Mouse (Mus musculus) testis, adult 2 months (tissue): Measurements from ENCODE around the gene H2-Eb1. TPM values are rescaled to one million over a fixed set of nuclear protein-coding genes. Genes with fewer than 3 reads are reported as not detected.

Experiments
- H3K27ac ChIP-seq: fragments of 200-500 bp; 2 replicates; pipeline ENCODE4 v1.5.1; 2012; ENCODE audit warnings: low read depth, low read length; ENCODE audit not compliant: control insufficient read depth, insufficient read depth
- H3K27me3 ChIP-seq: fragments of 200-500 bp; 2 replicates; pipeline ENCODE4 v1.6.1; 2012; ENCODE audit warnings: mild to moderate bottlenecking, low read length, moderate library complexity; ENCODE audit not compliant: control insufficient read depth, insufficient read depth
- H3K36me3 ChIP-seq: fragments of 200-500 bp; 2 replicates; pipeline ENCODE4 v1.6.1; 2012; ENCODE audit warnings: mild to moderate bottlenecking, low read length; ENCODE audit not compliant: control insufficient read depth, insufficient read depth
- H3K4me1 ChIP-seq: fragments of 200-500 bp; 2 replicates; pipeline ENCODE4 v1.6.1; 2012; ENCODE audit warnings: low read length; ENCODE audit not compliant: control insufficient read depth, insufficient read depth
- H3K4me3 ChIP-seq: fragments of 200-500 bp; 2 replicates; pipeline ENCODE4 v1.5.1; 2012; ENCODE audit warnings: low read depth, mild to moderate bottlenecking, low read length, moderate library complexity, mixed read lengths; ENCODE audit not compliant: control insufficient read depth
- CTCF ChIP-seq: fragments of 200-500 bp; IDR thresholded peaks from 2 replicates; pipeline ENCODE4 v1.5.1; 2012; ENCODE audit warnings: low read depth, mild to moderate bottlenecking, inconsistent platforms, low read length, moderate library complexity; ENCODE audit not compliant: control insufficient read depth, insufficient read depth, insufficient replicate concordance
- POLR2A ChIP-seq: fragments of 200-500 bp; IDR thresholded peaks from 2 replicates; pipeline ENCODE4 v1.6.1; 2012; ENCODE audit warnings: low read depth, mild to moderate bottlenecking, inconsistent platforms, low read length, moderate library complexity; ENCODE audit not compliant: control insufficient read depth
- polyA plus RNA-seq: library from polyadenylated mRNA; depleted of rRNA; stranded (reverse); fragments of >200 nt; gene quantifications from 2 replicates; pipeline ENCODE4 v1.2.3, GENCODE M21; 2012; rRNA removed

The H2-Eb1 gene
- polyA plus RNA-seq, 1 experiment = 5.6 TPM

- Histone ChIP-seq H3K4me3 (no peak overlapping the region), H3K27me3 (no peaks in the 10 kb centered on the region), H3K4me1 (no peaks in the 10 kb centered on the region), H3K36me3 (no peaks in the 10 kb centered on the region), H3K27ac (no peak overlapping the region)
- no peak for TF ChIP-seq POLR2A
- no peak for TF ChIP-seq CTCF
Observed at GRCm38 (mm10) chr17:34347606-34348308, 42.1 kb downstream of the H2-Eb1 start.

- Histone ChIP-seq H3K4me1 (no peaks in the 10 kb centered on the region), H3K4me3 (no peak overlapping the region), H3K27ac (no peak overlapping the region), H3K27me3 (no peaks in the 10 kb centered on the region), H3K36me3 (no peaks in the 10 kb centered on the region)
- peak; percentile 62; the same call in 1 of the 2 replicates for TF ChIP-seq CTCF
- no peak for TF ChIP-seq POLR2A
Observed at GRCm38 (mm10) chr17:34349429-34349828, 43.8 kb downstream of the H2-Eb1 start.

GRCm38 (mm10) chr17:34354539-34354938 is 48.9 kb downstream of the H2-Eb1 start, which contains the start of gene Btnl2:
Btnl2 (plus strand) TSS chr17:34354822.
- Histone ChIP-seq H3K4me3 (no peak within 1 kb of the TSS), H3K36me3 (no peaks in the 10 kb centered on the region), H3K27me3 (no peaks in the 10 kb centered on the region), H3K4me1 (no peaks in the 10 kb centered on the region), H3K27ac (no peak within 1 kb of the TSS)
- TF ChIP-seq POLR2A = no peak
- TF ChIP-seq CTCF = no peak

- TF ChIP-seq POLR2A (no peak), CTCF (no peak)
- no peaks in the 10 kb centered on the region for H3K36me3 ChIP-seq
- no peak overlapping the region for H3K27ac ChIP-seq
- H3K27me3 ChIP-seq = no peaks in the 10 kb centered on the region
- no peak overlapping the region for H3K4me3 ChIP-seq
- H3K4me1 ChIP-seq = no peaks in the 10 kb centered on the region
Observed at GRCm38 (mm10) chr17:34354940-34355339, 49.3 kb downstream of the H2-Eb1 start.

- H3K36me3 ChIP-seq = no peaks in the 10 kb centered on the region
Observed at GRCm38 (mm10) chr17:34362954-34363546, 57.4 kb downstream of the H2-Eb1 start.

GRCm38 (mm10) chr17:34363676-34364310 is 58.1 kb downstream of the H2-Eb1 start:
- no peak for TF ChIP-seq CTCF
- TF ChIP-seq POLR2A = no peak
- Histone ChIP-seq H3K4me1 (peaks cover 6% of the 10 kb centered on the region), H3K36me3 (no peaks in the 10 kb centered on the region), H3K4me3 (no peak overlapping the region), H3K27me3 (no peaks in the 10 kb centered on the region), H3K27ac (no peak overlapping the region)

More at GRCm38 (mm10) chr17:34362954-34363546, 57.4 kb downstream of the H2-Eb1 start:
- Histone ChIP-seq H3K27me3 (no peaks in the 10 kb centered on the region), H3K4me3 (no peak overlapping the region), H3K4me1 (peaks cover 6% of the 10 kb centered on the region), H3K27ac (no peak overlapping the region)
- no peak for TF ChIP-seq CTCF
- TF ChIP-seq POLR2A = no peak

GRCm38 (mm10) chr17:34365031-34365430 is 59.4 kb downstream of the H2-Eb1 start:
- Histone ChIP-seq H3K27ac (no peak overlapping the region), H3K4me1 (peaks cover 6% of the 10 kb centered on the region), H3K27me3 (no peaks in the 10 kb centered on the region), H3K4me3 (no peak overlapping the region), H3K36me3 (no peaks in the 10 kb centered on the region)
- TF ChIP-seq CTCF (no peak), POLR2A (no peak)

Other genes starting within 250 kb of the H2-Eb1 start
- gene H2-Oa, start 213.5 kb upstream of the H2-Eb1 start, polyA plus RNA-seq = 0.10 and 0.22 TPM in 2 replicates
- gene H2-DMa, start 186.3 kb upstream of the H2-Eb1 start, polyA plus RNA-seq = 33.8 and 40.7 TPM in 2 replicates
- gene Brd2, start 183.2 kb upstream of the H2-Eb1 start, polyA plus RNA-seq = 164 and 178 TPM in 2 replicates
- 0.27 and 0.41 TPM in 2 replicates for gene H2-DMb2, start 162.6 kb upstream of the H2-Eb1 start, polyA plus RNA-seq
- gene H2-DMb1, start 152.8 kb upstream of the H2-Eb1 start, polyA plus RNA-seq = 8.0 and 9.5 TPM in 2 replicates
- 1.5 TPM in 2 replicates for gene Tap1, start 118.3 kb upstream of the H2-Eb1 start, polyA plus RNA-seq
- 1.7 TPM in 2 replicates for gene Psmb9, start 118.1 kb upstream of the H2-Eb1 start, polyA plus RNA-seq
- 2.0 and 2.3 TPM in 2 replicates for gene Psmb8, start 108.1 kb upstream of the H2-Eb1 start, polyA plus RNA-seq
- gene Tap2, start 102.3 kb upstream of the H2-Eb1 start, polyA plus RNA-seq = 1.3 and 2.0 TPM in 2 replicates
- gene H2-Ob, start 67.0 kb upstream of the H2-Eb1 start, polyA plus RNA-seq = 0.06 and 0.16 TPM in 2 replicates
- gene H2-Ab1, start 48.2 kb upstream of the H2-Eb1 start, polyA plus RNA-seq = 31.1 and 36.4 TPM in 2 replicates
- gene H2-Aa, start 18.0 kb upstream of the H2-Eb1 start, polyA plus RNA-seq = 10.1 and 11.6 TPM in 2 replicates
- gene H2-Eb2, start 19.8 kb downstream of the H2-Eb1 start, polyA plus RNA-seq = not detected in 2 replicates
- gene Btnl2, start 49.0 kb downstream of the H2-Eb1 start, polyA plus RNA-seq = 0.16 and 0.21 TPM in 2 replicates
- 0.14 and 0.15 TPM in 2 replicates for gene Btnl1, start 71.3 kb downstream of the H2-Eb1 start, polyA plus RNA-seq
- 883 and 1,115 TPM in 2 replicates for gene BC051142, start 93.0 kb downstream of the H2-Eb1 start, polyA plus RNA-seq
- 0.09 TPM in 1 of 2 replicates, not detected in the other for gene Btnl4, start 171.5 kb downstream of the H2-Eb1 start, polyA plus RNA-seq
- not detected in 2 replicates for gene Btnl6, start 211.5 kb downstream of the H2-Eb1 start, polyA plus RNA-seq